Mouse (Mus musculus) neural tube, embryonic 14.5 days (tissue): ENCODE data around the gene Ccdc97. TPM values are rescaled to one million over a fixed set of nuclear protein-coding genes. Genes with fewer than 3 reads are reported as not detected.
A peak's percentile ranks its signal among the peaks of the same experiment; 100 is the strongest.

Experiments used
- ATAC-seq: fragments of 200-750 bp; cut with Nextera tagmentation; 2 replicates; pipeline ENCODE4 v1.8.0; 2017; ENCODE audit warnings: low read depth, mild to moderate bottlenecking, moderate TSS enrichment, moderate library complexity
- H3K27ac ChIP-seq: fragments of 300-500 bp; sonication (generic); 2 replicates; pipeline ENCODE4 v1.5.1; 2014; ENCODE audit warnings: low read depth, mild to moderate bottlenecking, control low read depth, low read length, moderate library complexity, mixed read lengths
- H3K27me3 ChIP-seq: fragments of 300-500 bp; sonication (generic); 2 replicates; pipeline ENCODE4 v1.6.1; 2014; ENCODE audit warnings: low read length; ENCODE audit not compliant: control insufficient read depth, insufficient read depth
- H3K36me3 ChIP-seq: fragments of 300-500 bp; sonication (generic); 2 replicates; pipeline ENCODE4 v1.6.1; 2014; ENCODE audit warnings: low read length, mixed read lengths; ENCODE audit not compliant: control insufficient read depth, insufficient read depth
- H3K4me1 ChIP-seq: fragments of 300-500 bp; sonication (generic); 2 replicates; pipeline ENCODE4 v1.6.1; 2014; ENCODE audit warnings: low read length; ENCODE audit not compliant: control insufficient read depth, insufficient read depth
- H3K4me2 ChIP-seq: fragments of 300-500 bp; sonication (generic); 2 replicates; pipeline ENCODE4 v1.6.1; 2014; ENCODE audit warnings: mild to moderate bottlenecking, low read depth, low read length, control low read depth
- H3K4me3 ChIP-seq: fragments of 300-500 bp; sonication (generic); 2 replicates; pipeline ENCODE4 v1.5.1; 2014; ENCODE audit warnings: low read depth, low read length, control low read depth, mixed read lengths
- H3K9ac ChIP-seq: fragments of 300-500 bp; sonication (generic); replicated peaks from 2 replicates; pipeline ENCODE4 v1.6.1; 2014; ENCODE audit warnings: low read depth, mild to moderate bottlenecking, control low read depth, low read length, mixed read lengths
- H3K9me3 ChIP-seq: fragments of 300-500 bp; sonication (generic); 2 replicates; pipeline ENCODE4 v1.6.1; 2016; ENCODE audit warnings: low read length; ENCODE audit not compliant: control insufficient read depth
- WGBS: fragments of 180-500 bp; shearing (Covaris S2); extraction: QIAGEN DNeasy Blood & Tissue Kit; methylation state at CpG from one replicate; pipeline ENCODE4 v1.1.7; 2014; 5-methylcytosine and 5-hydroxymethylcytosine counted together
- polyA plus RNA-seq: library from polyadenylated mRNA; unstranded; fragments of >200 nt; fragmentation: Nextera tagmentation; extraction: Ambion mirVana; gene quantifications from 2 replicates; pipeline ENCODE4 v1.2.1, GENCODE M21; 2014

Gene Ccdc97
- polyA plus RNA-seq, 1 experiment from 2014 or later = 42.4 TPM

DNA sequence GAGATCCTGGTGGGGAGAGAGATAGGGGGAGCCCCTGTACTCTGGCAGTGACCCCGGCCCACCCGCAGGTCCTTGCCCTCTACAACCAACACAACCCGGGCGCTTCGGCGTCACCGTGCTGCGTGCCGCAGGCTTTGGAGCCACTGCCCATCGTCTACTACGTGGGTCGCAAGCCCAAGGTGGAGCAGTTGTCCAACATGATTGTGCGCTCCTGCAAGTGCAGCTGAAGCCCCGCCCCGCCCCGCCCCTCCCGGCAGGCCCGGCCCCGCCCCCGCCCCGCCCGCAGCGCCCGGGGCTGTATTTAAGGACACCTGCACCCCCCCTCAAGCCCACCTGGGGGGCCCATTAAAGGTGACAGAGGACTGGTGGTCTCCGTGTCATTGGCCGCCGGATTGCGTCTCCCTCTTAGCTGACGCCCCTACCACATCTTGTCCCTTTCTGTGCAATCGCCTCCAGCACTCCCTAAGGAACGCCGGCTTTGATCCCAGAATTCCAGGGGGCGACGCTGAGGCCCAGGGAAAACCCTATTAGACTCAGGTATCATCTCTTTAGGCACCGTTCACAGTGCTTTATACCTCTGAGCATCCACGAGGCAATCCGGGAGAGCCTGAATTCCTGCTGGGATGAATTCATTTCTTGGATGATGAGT lies 14.0 kb downstream of the Ccdc97 start:
- H3K27me3 ChIP-seq = no peaks in the 10 kb centered on the region
- peak overlapping the region; percentile 57 for H3K4me2 ChIP-seq
- peak overlapping the region; percentile 42 for H3K9ac ChIP-seq
- peak; percentile 70 for ATAC-seq
- no peaks in the 10 kb centered on the region for H3K4me1 ChIP-seq
- H3K9me3 ChIP-seq = no peaks in the 10 kb centered on the region
- no peaks in the 10 kb centered on the region for H3K36me3 ChIP-seq
- WGBS = 3% methylated on average over 36 of the region's 37 CpGs
- peak overlapping the region; percentile 29 for H3K4me3 ChIP-seq
- no peak overlapping the region for H3K27ac ChIP-seq

DNA sequence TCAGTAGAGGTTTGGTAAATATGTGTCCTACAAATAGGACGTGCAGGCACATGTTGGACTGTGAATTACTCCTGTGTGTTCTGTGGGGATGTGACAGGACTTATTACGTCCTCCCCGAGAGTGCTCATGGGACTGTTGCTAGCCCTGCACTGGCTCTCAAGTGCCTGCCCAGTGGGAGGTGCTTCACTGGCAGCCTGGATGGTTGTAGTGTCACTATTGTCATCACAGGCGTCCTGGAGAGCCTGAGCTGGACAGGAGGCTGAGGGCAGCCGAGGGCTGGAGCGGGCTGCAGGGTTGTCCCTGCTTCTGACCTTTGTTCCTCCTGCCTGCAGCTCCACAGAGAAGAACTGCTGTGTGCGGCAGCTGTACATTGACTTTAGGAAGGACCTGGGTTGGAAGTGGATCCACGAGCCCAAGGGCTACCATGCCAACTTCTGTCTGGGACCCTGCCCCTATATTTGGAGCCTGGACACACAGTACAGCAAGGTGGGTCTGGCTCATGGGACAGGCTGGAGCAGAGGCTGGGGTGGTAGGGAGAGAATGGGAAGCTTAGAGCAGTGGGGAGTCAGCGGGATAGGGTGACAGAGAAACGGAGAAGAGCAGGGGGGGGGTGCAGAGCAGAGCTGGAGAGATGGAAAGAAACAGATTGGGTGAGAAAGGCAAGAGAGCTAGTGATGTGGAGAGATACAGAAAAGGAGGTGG lies 14.9 kb downstream of the Ccdc97 start:
- Histone ChIP-seq H3K9me3 (no peaks in the 10 kb centered on the region), H3K4me2 (peak overlapping the region; percentile 57), H3K27ac (no peak overlapping the region), H3K27me3 (no peaks in the 10 kb centered on the region), H3K9ac (no peak overlapping the region), H3K36me3 (no peaks in the 10 kb centered on the region), H3K4me3 (no peak overlapping the region; the same call in 1 of the 2 replicates), H3K4me1 (no peaks in the 10 kb centered on the region)
- WGBS = 17% methylated on average over 10 of the region's 10 CpGs
- ATAC-seq = 0 out of 2 replicates have a peak, but pooled peaks have one; percentile 25

DNA sequence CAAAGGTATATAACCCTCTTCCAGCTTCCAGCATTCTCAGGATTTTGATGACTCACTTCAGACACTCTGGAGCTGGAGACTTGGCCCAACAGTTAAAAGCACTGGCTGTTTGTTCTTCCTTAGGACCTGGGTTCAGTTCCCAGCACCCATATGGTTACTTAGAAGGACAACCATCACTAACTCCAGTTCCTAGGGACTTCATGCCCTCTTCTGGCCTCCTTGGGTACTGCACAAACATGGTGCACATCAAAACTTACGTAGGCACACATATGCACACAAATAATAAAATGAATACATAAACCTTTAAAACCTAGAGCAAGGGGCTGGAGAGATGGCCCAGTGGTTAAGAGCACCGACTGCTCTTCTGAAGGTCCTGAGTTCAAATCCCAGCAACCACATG lies 16.5 kb downstream of the Ccdc97 start:
- no peak overlapping the region for H3K9ac ChIP-seq
- H3K36me3 ChIP-seq = no peaks in the 10 kb centered on the region
- no peaks in the 10 kb centered on the region for H3K27me3 ChIP-seq
- no peak overlapping the region for H3K4me3 ChIP-seq
- no peak overlapping the region for H3K4me2 ChIP-seq
- H3K27ac ChIP-seq = no peak overlapping the region
- WGBS = 96% methylated on average over 2 of the region's 2 CpGs
- H3K4me1 ChIP-seq = no peaks in the 10 kb centered on the region
- no peaks in the 10 kb centered on the region for H3K9me3 ChIP-seq
- no peak for ATAC-seq

DNA sequence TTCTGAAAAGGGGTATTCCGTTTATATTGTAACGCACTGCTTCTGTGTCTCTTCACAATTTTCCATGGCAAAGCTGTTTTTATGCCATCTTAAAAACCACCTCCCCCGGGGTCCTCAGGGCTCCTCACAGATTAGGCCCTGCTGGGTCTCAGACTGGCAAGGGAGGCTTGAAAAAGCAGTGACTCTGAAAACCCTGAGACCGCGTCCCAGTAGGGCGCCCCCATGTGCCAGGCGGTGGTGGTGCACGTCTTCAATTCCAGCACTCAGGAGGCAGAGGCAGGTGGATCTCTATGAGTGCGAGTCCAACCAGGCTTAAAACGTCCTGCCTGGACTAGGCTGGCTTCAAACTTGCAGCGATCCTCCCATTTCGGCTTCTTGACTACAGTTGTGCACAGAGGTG lies 18.2 kb downstream of the Ccdc97 start:
- Histone ChIP-seq H3K36me3 (no peaks in the 10 kb centered on the region), H3K9me3 (no peaks in the 10 kb centered on the region), H3K4me3 (no peak overlapping the region), H3K4me2 (no peak overlapping the region), H3K9ac (no peak overlapping the region), H3K27me3 (no peaks in the 10 kb centered on the region), H3K4me1 (no peaks in the 10 kb centered on the region), H3K27ac (no peak overlapping the region)
- WGBS = 77% methylated on average over 12 of the region's 12 CpGs
- ATAC-seq = no peak

DNA sequence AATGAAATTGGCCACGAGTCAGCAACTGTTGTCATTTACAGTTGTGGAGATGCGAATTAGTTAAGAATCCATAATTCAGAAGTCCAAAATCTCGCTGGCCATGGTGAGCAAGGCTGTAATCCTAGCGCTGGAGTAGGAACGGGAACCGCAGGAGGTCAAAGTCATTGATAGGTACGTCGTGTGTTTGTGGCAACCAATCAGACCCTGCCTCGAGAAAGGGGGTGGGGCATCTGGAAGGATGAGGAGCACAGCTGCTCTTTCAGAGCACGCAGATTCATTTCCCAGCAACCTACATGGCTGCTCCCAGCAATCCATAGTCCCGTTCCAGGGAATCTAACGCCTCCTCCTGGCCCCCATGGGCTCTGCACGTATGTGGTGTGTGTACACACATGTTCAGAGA lies 19.0 kb downstream of the Ccdc97 start:
- ATAC-seq = no peak
- no peaks in the 10 kb centered on the region for H3K9me3 ChIP-seq
- no peaks in the 10 kb centered on the region for H3K4me1 ChIP-seq
- no peak overlapping the region for H3K27ac ChIP-seq
- 55% methylated on average over 13 of the region's 13 CpGs for WGBS
- no peaks in the 10 kb centered on the region for H3K36me3 ChIP-seq
- H3K9ac ChIP-seq = no peak overlapping the region
- no peak overlapping the region for H3K4me2 ChIP-seq
- no peaks in the 10 kb centered on the region for H3K27me3 ChIP-seq
- no peak overlapping the region for H3K4me3 ChIP-seq

DNA sequence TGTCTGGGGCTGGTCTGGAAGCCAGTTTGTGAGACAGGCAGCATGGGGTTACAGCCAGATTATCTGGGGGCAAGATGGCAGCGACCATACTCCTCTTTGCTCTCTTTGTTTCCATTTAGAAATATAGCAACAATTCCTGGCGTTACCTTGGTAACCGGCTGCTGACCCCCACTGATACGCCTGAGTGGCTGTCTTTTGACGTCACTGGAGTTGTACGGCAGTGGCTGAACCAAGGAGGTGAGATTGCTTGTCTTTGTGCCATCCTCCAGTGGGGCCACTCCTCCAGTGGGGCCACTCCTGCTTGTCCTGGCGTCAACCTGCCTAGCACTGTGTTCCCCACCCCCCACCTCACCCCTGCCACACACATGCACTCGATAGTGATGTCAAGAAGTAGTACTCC lies 24.8 kb downstream of the Ccdc97 start:
- peak; percentile 44; the same call in 1 of the 2 replicates for ATAC-seq
- no peak overlapping the region for H3K9ac ChIP-seq
- H3K4me2 ChIP-seq = no peak overlapping the region
- no peaks in the 10 kb centered on the region for H3K9me3 ChIP-seq
- WGBS = 27% methylated on average over 8 of the region's 8 CpGs
- H3K36me3 ChIP-seq = no peaks in the 10 kb centered on the region
- no peak overlapping the region for H3K4me3 ChIP-seq
- H3K27ac ChIP-seq = no peak overlapping the region
- H3K4me1 ChIP-seq = 0 out of 2 replicates have a peak, but pooled peaks cover 2% of the 10 kb centered on the region
- peaks cover 13% of the 10 kb centered on the region for H3K27me3 ChIP-seq

DNA sequence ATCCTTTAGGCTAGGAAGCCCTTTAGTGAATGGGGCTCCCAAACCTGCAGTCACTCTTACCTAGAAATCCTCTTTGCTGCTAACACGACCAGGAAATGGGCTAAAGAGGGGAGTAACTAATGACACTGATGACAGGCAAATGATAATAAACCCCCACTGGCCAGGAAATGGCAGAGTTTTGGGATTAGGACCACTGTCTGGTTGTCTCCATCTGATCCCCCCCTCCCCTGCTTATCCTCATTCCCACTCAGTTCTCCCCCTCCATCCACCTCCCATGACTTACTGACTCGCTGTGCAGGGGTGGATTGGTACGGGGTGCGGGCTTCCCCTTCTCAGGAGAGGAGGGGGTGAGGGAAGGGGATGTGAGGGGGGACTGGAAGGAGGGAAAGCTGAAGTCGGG lies 28.8 kb downstream of the Ccdc97 start:
- Histone ChIP-seq H3K27ac (no peak overlapping the region), H3K4me1 (peaks cover 13% of the 10 kb centered on the region), H3K9ac (no peak overlapping the region), H3K27me3 (peaks cover 47% of the 10 kb centered on the region), H3K9me3 (no peaks in the 10 kb centered on the region), H3K4me3 (no peak overlapping the region), H3K36me3 (no peaks in the 10 kb centered on the region), H3K4me2 (no peak overlapping the region)
- ATAC-seq = no peak
- WGBS = 26% methylated on average over 5 of the region's 5 CpGs

DNA sequence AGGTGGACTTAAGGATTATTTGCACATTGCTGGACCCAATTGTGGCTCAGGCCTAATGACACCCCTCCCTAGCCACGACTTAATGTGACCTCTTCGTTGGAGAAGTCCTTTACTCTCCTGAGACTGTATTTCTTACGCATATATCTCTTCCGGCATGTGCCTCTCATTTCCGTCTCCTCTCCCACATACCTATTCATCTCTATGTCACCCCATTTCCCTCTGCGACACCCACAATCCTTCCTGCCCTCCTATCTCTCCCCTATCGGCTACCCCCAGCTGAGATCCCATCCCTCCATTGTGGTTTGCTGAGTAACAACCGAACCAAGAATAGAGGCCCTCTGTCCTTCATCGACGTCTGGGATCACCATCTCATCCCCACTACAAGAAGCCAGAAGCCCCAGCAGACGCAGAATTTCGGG lies 29.3 kb downstream of the Ccdc97 start:
- Histone ChIP-seq H3K27ac (no peak overlapping the region), H3K36me3 (no peaks in the 10 kb centered on the region), H3K9me3 (no peaks in the 10 kb centered on the region), H3K9ac (peak overlapping the region; percentile 30; the same call in 1 of the 2 replicates), H3K4me1 (peaks cover 13% of the 10 kb centered on the region), H3K4me3 (peak overlapping the region; percentile 37), H3K27me3 (peaks cover 47% of the 10 kb centered on the region), H3K4me2 (peak overlapping the region; percentile 52)
- 8% methylated on average over 12 of the region's 12 CpGs for WGBS
- no peak for ATAC-seq
